Mouse (Mus musculus): ENCODE measurements around the gene Wbp1l.

Gene Wbp1l

DNA sequence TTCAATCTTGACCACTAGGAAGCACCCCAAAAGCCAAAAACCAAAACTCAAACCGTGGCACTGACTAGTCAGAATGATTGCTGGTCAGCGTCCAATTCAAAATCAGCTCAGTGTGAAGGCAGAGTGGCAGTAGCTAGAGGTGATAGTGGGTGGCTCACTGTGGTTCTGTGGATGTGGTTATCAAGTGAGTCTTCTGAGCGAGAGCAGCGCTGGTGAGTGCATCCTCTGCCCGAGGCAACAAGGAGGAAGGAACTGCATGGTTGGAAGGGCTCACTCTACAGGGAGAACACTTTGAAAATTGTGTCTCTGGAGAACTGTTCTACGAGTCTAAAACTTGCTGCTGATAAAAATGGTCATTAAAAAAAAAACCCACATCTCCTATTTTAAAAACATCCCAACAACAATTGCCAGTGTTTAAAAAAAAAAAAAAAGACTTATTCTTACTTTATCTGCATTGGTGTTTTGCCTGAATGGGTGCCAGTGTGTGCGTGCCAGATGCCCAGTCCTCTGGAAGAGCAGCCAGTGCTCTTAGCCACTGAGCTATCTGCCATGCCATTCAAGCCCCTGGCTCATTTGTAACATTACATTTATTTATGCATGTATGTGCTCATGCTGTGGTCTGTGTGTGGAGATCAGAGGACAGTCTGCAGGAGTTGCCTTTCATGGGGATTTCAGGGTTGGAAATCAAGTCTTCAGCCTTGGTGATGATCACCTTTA, 107.1 kb downstream of the Wbp1l start:
- ATAC-seq (ENCODE audit: low TSS enrichment): no peak

DNA sequence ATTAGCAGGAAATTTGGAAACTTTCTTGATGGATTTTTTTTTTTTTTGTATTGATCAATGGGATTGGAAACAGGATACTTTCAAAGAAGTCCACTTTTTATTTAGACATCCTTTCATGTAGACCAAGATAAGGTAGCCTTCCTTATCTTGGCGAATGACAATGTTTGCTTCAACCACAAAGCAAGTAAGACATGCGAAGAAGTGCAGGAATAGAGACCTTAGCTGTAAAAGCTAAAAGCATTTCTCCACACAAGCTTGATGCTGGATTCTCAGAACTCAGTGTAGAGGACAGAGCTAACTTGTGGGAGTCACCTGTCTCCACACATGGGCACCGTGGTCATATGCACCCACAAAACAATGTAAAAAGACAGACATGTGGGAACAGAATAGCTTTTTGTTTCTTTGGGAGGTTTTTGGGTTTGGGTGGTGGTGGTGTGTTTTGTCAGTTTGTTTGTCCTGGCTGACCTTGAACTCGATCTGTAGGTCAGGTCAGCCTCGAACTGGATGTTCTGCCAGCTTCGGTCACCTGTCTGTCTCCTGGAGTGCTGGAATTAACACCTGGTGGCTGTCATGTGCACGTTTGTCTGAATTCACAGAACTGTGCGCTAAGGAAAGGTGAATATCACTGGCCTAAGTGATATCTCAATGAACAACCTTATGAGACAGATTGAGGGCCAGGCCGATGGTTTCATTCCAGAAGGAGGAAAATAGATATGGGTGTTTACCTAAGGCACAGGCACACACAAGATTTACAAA, 107.8 kb downstream of the Wbp1l start:
- no peak for ATAC-seq (ENCODE audit: low TSS enrichment)
